Mouse (Mus musculus): Measurements from ENCODE around the gene Iqce.

Gene Iqce

DNA sequence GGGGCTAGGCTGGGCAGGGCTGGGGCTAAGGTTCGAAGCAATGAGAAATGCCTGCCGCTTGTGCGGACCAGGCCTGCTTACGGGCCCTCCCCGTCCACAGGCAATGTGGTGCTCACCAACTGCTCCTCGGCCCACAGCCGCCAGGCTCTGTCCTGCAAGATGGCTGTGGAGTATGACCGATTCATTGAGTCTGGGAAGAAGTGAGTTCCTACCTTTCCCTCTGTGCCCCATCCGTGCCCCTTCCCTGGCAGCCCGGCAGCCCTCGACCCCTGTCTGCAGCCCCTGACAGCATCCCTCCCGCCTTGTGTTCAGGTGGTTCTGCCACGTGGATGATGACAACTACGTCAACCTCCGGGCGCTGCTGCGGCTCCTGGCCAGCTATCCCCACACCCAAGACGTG lies 90.0 kb downstream of the Iqce start:
- no peak for DNase-seq (ENCODE audit: low spot score)

All from layer of hippocampus, adult 11-12 months (tissue).